Mouse (Mus musculus): Measurements from ENCODE around the gene Fam219a. TPM values are rescaled to one million over a fixed set of nuclear protein-coding genes. Genes with fewer than 3 reads are reported as not detected.

The Fam219a gene
- polyA plus RNA-seq, 1 experiment: 16.3 TPM

DNA sequence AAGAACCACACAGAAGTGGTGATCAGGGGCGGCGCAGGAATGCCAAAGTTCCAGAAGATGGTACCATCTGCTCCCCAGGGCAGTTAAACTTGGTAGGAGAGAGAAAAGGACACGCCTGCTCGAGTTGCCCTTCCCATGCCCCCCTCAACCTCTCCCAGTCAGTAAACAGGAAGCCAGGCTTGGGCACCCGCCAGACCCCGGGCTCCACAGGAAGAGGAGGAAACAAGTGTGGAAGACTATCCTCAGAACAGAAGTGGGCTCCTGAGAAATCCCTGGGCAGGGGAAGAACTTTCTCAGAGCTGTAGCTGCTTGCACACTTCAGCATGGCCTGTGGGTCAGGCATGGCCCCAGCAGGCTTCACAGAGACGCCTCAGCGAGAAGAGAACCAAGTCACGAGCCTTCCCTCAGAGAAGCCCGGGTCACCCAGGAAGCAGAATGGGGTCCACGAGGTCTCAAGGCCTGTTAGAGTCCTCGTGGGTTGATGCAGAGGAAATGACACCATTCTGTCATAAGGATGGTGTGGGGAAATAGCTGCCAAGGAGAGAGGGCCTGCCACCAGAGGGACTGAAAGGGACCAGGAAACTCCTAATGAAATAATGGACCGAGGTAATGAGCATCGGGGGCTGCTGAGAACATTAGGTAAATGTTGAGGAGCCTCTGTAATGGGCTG, 14.2 kb downstream of the Fam219a start:
- H3K36me3 ChIP-seq (ENCODE audit: control insufficient read depth, insufficient read depth, low read length): no peaks in the 10 kb centered on the region
- H3K4me1 ChIP-seq (ENCODE audit: control insufficient read depth, insufficient read depth, insufficient read length): peaks cover 4% of the 10 kb centered on the region; the same call in 1 of the 2 replicates
- peak; percentile 1; the same call in 1 of the 2 replicates for TF ChIP-seq CTCF (IDR thresholded peaks at IDR 0.05; ENCODE audit: extremely low read depth, insufficient read depth, insufficient read length, insufficient replicate concordance)
- TF ChIP-seq POLR2A (IDR thresholded peaks at IDR 0.05; ENCODE audit: low read depth, low read length): no peak
- DNase-seq (ENCODE audit: low read depth in 1 of 2, low spot score in 2 of 2): peak in 1 of 2 experiments; percentile 15
- H3K27me3 ChIP-seq (ENCODE audit: control insufficient read depth, insufficient read depth, low read length): no peaks in the 10 kb centered on the region
- peak overlapping the region; percentile 63; the same call in 1 of the 2 replicates for H3K27ac ChIP-seq (ENCODE audit: insufficient read depth, low read length)
- 18% methylated on average over 14 of the region's 14 CpGs for WGBS
- no peak overlapping the region for H3K4me3 ChIP-seq (ENCODE audit: extremely low read depth, insufficient read depth, insufficient read length)

GRCm38 (mm10) chr4:41553116-41553515, 16.2 kb downstream of the Fam219a start:
- no peaks in the 10 kb centered on the region for H3K27me3 ChIP-seq (ENCODE audit: control insufficient read depth, insufficient read depth, low read length)
- peaks cover 4% of the 10 kb centered on the region; the same call in 1 of the 2 replicates for H3K4me1 ChIP-seq (ENCODE audit: control insufficient read depth, insufficient read depth, insufficient read length)
- TF ChIP-seq POLR2A (IDR thresholded peaks at IDR 0.05; ENCODE audit: low read depth, low read length) (no peak), CTCF (IDR thresholded peaks at IDR 0.05; ENCODE audit: extremely low read depth, insufficient read depth, insufficient read length, insufficient replicate concordance) (no peak)
- H3K27ac ChIP-seq (ENCODE audit: insufficient read depth, low read length): no peak overlapping the region
- no peak for DNase-seq (ENCODE audit: low read depth in 1 of 2, low spot score in 2 of 2)
- no peaks in the 10 kb centered on the region for H3K36me3 ChIP-seq (ENCODE audit: control insufficient read depth, insufficient read depth, low read length)
- WGBS: 94% methylated on average over 11 of the region's 11 CpGs
- H3K4me3 ChIP-seq (ENCODE audit: extremely low read depth, insufficient read depth, insufficient read length): no peak overlapping the region

- Histone ChIP-seq H3K27me3 (ENCODE audit: control insufficient read depth, insufficient read depth, low read length) (no peaks in the 10 kb centered on the region), H3K36me3 (ENCODE audit: control insufficient read depth, insufficient read depth, low read length) (no peaks in the 10 kb centered on the region), H3K4me1 (ENCODE audit: control insufficient read depth, insufficient read depth, insufficient read length) (peaks cover 4% of the 10 kb centered on the region; the same call in 1 of the 2 replicates), H3K27ac (ENCODE audit: insufficient read depth, low read length) (no peak overlapping the region), H3K4me3 (ENCODE audit: extremely low read depth, insufficient read depth, insufficient read length) (no peak overlapping the region)
- TF ChIP-seq CTCF (IDR thresholded peaks at IDR 0.05; ENCODE audit: extremely low read depth, insufficient read depth, insufficient read length, insufficient replicate concordance) (peak; percentile 66; the same call in 1 of the 2 replicates), POLR2A (IDR thresholded peaks at IDR 0.05; ENCODE audit: low read depth, low read length) (no peak)
- peak; percentile 34 to 72 for DNase-seq (ENCODE audit: low read depth in 1 of 2, low spot score in 2 of 2)
- 49% methylated on average over 6 of the region's 6 CpGs for WGBS
These were observed 16.8 kb downstream of the Fam219a start for GRCm38 (mm10) chr4:41552529-41552928.

DNA sequence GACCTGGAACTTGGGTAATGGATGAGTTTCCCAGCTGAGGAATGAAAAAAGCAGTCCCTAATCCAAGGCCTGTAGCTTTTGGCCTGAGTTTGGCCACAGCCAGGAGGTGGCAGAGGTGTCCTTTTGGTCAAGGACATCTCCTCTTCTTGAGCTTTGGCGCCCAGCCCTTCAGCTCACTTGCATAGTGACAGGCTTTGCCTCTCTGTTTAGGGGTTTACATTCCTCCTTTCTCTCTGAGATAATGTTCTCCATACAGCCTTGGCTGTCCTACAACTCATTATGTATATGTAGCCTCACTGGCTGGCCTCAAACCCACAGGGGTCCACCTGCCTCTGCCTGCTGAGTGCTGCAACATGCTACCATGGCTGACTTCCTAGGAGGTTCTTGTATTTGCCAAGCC, 22.3 kb downstream of the Fam219a start:
- Histone ChIP-seq H3K4me3 (ENCODE audit: extremely low read depth, insufficient read depth, insufficient read length) (no peak overlapping the region), H3K27me3 (ENCODE audit: control insufficient read depth, insufficient read depth, low read length) (no peaks in the 10 kb centered on the region), H3K36me3 (ENCODE audit: control insufficient read depth, insufficient read depth, low read length) (no peaks in the 10 kb centered on the region), H3K27ac (ENCODE audit: insufficient read depth, low read length) (no peak overlapping the region), H3K4me1 (ENCODE audit: control insufficient read depth, insufficient read depth, insufficient read length) (no peaks in the 10 kb centered on the region)
- WGBS: 83% methylated on average over 1 of the region's 1 CpGs
- DNase-seq (ENCODE audit: low read depth in 1 of 2, low spot score in 2 of 2): no peak
- no peak for TF ChIP-seq CTCF (IDR thresholded peaks at IDR 0.05; ENCODE audit: extremely low read depth, insufficient read depth, insufficient read length, insufficient replicate concordance)
- TF ChIP-seq POLR2A (IDR thresholded peaks at IDR 0.05; ENCODE audit: low read depth, low read length): no peak

GRCm38 (mm10) chr4:41545985-41546384, 23.4 kb downstream of the Fam219a start:
- H3K4me1 ChIP-seq (ENCODE audit: control insufficient read depth, insufficient read depth, insufficient read length): no peaks in the 10 kb centered on the region
- H3K36me3 ChIP-seq (ENCODE audit: control insufficient read depth, insufficient read depth, low read length): no peaks in the 10 kb centered on the region
- no peak overlapping the region for H3K4me3 ChIP-seq (ENCODE audit: extremely low read depth, insufficient read depth, insufficient read length)
- no peak overlapping the region for H3K27ac ChIP-seq (ENCODE audit: insufficient read depth, low read length)
- WGBS: 45% methylated on average over 8 of the region's 8 CpGs
- TF ChIP-seq CTCF (IDR thresholded peaks at IDR 0.05; ENCODE audit: extremely low read depth, insufficient read depth, insufficient read length, insufficient replicate concordance) (no peak), POLR2A (IDR thresholded peaks at IDR 0.05; ENCODE audit: low read depth, low read length) (no peak)
- no peak for DNase-seq (ENCODE audit: low read depth in 1 of 2, low spot score in 2 of 2)
- H3K27me3 ChIP-seq (ENCODE audit: control insufficient read depth, insufficient read depth, low read length): no peaks in the 10 kb centered on the region

DNA sequence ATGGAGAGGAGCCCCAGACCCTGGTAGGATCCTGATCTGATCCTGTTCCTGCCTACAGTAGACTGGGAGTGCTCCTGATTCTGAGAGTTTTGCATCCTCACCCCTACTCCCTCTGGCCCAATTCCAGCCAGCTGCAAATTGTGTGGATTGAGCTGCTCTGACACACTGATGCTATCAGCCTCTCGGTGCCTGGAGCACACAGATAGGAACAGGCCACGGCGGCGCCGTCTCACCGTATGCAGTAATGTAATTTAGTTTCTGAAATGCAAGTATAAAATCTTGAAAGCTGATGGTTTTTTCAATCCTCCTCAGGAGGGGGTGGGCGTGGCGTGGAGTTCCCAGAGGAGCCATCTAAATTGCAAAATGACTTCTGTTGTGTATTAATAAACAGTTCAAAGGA, 27.2 kb downstream of the Fam219a start:
- H3K27me3 ChIP-seq (ENCODE audit: control insufficient read depth, insufficient read depth, low read length): no peaks in the 10 kb centered on the region
- no peak overlapping the region for H3K4me3 ChIP-seq (ENCODE audit: extremely low read depth, insufficient read depth, insufficient read length)
- 84% methylated on average over 8 of the region's 8 CpGs for WGBS
- no peak for DNase-seq (ENCODE audit: low read depth in 1 of 2, low spot score in 2 of 2)
- TF ChIP-seq CTCF (IDR thresholded peaks at IDR 0.05; ENCODE audit: extremely low read depth, insufficient read depth, insufficient read length, insufficient replicate concordance) (no peak), POLR2A (IDR thresholded peaks at IDR 0.05; ENCODE audit: low read depth, low read length) (no peak)
- H3K27ac ChIP-seq (ENCODE audit: insufficient read depth, low read length): no peak overlapping the region
- no peaks in the 10 kb centered on the region for H3K36me3 ChIP-seq (ENCODE audit: control insufficient read depth, insufficient read depth, low read length)
- H3K4me1 ChIP-seq (ENCODE audit: control insufficient read depth, insufficient read depth, insufficient read length): no peaks in the 10 kb centered on the region

GRCm38 (mm10) chr4:41534866-41535265, 34.5 kb downstream of the Fam219a start:
- no peaks in the 10 kb centered on the region for H3K27me3 ChIP-seq (ENCODE audit: control insufficient read depth, insufficient read depth, low read length)
- H3K36me3 ChIP-seq (ENCODE audit: control insufficient read depth, insufficient read depth, low read length): no peaks in the 10 kb centered on the region
- no peak overlapping the region for H3K27ac ChIP-seq (ENCODE audit: insufficient read depth, low read length)
- TF ChIP-seq POLR2A (IDR thresholded peaks at IDR 0.05; ENCODE audit: low read depth, low read length): no peak
- 85% methylated on average over 5 of the region's 5 CpGs for WGBS
- no peak overlapping the region for H3K4me3 ChIP-seq (ENCODE audit: extremely low read depth, insufficient read depth, insufficient read length)
- DNase-seq (ENCODE audit: low read depth in 1 of 2, low spot score in 2 of 2): no peak
- no peaks in the 10 kb centered on the region for H3K4me1 ChIP-seq (ENCODE audit: control insufficient read depth, insufficient read depth, insufficient read length)
